Mouse (Mus musculus) B cell, adult 67 days (primary cell): Measurements from ENCODE around the gene Sap30l. TPM values are rescaled to one million over a fixed set of nuclear protein-coding genes. Genes with fewer than 3 reads are reported as not detected.

ENCODE experiments used
- total RNA-seq, 2 experiments: library from RNA; stranded (reverse); gene quantifications; 4 replicates each; pipeline ENCODE4 v1.2.4; 2023

The Sap30l gene
- total RNA-seq = 10 to 100 TPM; 21.6 to 32.4 TPM

GRCm38 (mm10) chr11:57800971-57801765, at the start of gene Sap30l:
TSS of gene Sap30l (plus strand) at chr11:57801637.

GRCm38 (mm10) chr11:57832552-57833201, 31.2 kb downstream of the Sap30l start, which contains the start of gene Hand1:
TSS of gene Hand1 (minus strand) at chr11:57832818.

Other genes with a start within 250 kb of the Sap30l start
- 10 to 100 TPM; 29.9 to 31.8 TPM for gene Galnt10, start 156.2 kb upstream of the Sap30l start, total RNA-seq
- gene Hand1, start 31.2 kb downstream of the Sap30l start, total RNA-seq = not detected
- 10 to 100 TPM; 97.7 to 98.0 TPM for gene Larp1, start 207.4 kb downstream of the Sap30l start, total RNA-seq